Mouse (Mus musculus) erythroid progenitor cell, adult 5-6 weeks (primary cell): ENCODE results near the gene Serpina3i. TPM values are rescaled to one million over a fixed set of nuclear protein-coding genes. Genes with fewer than 3 reads are reported as not detected.

Experiments used
- ATAC-seq: replicated peaks from 2 replicates; pipeline ENCODE4 v1.8.0; 2016; ENCODE audit warnings: moderate number of reproducible peaks, mild to moderate bottlenecking, moderate TSS enrichment, inconsistent platforms; ENCODE audit not compliant: poor library complexity, low FRiP score, severe bottlenecking
- total RNA-seq, 2 experiments: library from RNA; stranded (forward) in 1 of 2; stranded (reverse) in 1 of 2; fragments of 150-400 nt in 1 of 2; fragments of 186-747, 209-891 nt in 1 of 2; gene quantifications; 2 replicates each; pipeline versions ENCODE4 v1.2.3 to v1.2.4; 2015 to 2017; ENCODE audit warnings: low replicate concordance in 2 of 2

The Serpina3i gene
- total RNA-seq, 2 experiments from 2014 or later = not detected

DNA sequence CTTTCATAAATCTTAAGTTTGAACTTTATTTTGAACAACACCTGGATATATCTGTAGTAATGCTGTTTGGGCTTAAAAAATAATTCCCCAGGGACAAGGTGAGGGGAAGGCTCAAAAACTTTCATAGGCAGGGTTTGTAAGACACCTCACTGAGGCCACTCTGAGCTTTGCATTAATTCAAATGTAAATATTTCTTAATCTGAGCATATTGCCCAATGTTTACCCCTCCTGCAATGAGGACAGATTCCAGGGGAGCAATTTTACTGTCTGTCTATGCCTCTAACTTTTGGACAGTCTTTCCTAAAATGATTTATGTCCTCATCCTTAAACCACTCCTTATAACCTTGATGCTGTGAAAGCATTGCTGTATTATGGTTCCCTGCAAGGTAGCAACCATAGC, 25.4 kb downstream of the Serpina3i start:
- ATAC-seq = no peak

DNA sequence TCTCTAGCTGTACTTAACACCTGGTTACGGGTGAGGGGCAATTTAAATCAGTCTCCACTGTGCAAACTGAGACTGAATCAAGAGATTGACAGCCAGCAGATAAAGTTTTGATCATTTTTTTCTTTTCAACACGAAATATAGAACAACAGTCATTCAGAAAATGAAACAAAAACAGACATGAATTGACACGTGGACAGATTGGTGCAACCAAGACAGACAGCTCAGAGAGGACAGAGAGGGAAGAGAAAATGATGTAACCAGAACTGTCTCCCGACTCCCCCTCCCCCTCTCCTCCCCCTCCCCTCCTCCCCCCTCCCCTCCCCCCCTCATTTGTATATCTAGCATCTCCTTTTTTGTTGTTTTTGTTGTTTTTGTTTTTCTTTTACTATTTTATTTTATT, 26.9 kb downstream of the Serpina3i start:
- ATAC-seq = no peak

DNA sequence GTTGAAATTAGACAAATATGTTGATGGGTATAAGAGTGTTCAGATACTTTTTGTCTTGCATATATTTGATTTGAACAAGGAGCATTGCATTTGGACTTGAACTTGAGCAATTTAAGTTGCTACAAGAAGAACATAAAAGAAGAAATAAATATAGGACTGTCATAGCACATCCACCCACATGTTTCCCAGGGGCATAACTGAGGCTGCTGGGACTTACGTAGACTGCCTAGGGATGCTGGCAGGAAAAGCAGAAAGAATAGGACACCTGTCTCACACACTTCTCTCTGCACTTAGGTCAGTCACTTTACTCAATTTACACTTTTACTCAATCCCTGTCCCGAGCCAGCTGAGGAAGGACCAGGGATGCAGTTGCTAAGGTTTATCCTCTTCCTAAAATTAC, 31.0 kb downstream of the Serpina3i start:
- ATAC-seq = no peak

DNA sequence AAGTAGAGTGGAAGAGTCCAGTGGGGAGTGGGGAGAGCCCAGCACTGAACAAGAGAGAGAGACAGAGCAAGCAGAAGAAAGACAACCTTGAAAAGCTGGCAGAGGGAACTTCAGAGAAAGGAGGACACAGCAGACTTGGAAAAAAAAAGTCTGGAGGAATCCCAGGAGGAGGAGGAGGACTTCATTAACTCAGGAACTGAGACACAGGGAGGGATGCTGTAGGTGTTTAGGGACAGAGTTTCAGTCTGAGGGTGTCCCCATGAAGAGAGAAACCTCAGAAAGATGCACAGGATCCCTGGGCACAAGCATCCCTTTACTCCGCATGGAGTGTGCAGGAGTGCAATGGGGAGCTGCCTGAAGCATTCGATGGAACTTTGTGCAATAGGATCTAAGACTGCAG, 35.1 kb downstream of the Serpina3i start:
- no peak for ATAC-seq

DNA sequence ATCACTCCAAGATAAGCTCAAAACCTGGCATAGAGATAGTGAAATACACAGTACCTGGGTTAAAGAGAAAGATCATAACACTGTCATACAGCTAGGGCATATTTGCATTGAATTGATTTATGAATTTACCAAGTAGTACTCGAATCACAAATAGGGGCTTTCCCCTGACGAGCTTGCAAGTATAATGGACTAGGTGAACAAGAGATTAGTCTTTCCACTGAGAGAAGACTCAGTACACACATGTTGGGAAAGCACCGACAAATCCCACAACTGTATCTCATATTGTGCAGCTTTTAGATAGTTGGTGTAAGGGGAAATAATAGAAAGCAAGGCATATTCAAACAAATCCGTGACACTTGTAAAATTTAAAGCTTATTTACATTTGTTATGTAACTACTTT, 43.1 kb downstream of the Serpina3i start:
- ATAC-seq = no peak

DNA sequence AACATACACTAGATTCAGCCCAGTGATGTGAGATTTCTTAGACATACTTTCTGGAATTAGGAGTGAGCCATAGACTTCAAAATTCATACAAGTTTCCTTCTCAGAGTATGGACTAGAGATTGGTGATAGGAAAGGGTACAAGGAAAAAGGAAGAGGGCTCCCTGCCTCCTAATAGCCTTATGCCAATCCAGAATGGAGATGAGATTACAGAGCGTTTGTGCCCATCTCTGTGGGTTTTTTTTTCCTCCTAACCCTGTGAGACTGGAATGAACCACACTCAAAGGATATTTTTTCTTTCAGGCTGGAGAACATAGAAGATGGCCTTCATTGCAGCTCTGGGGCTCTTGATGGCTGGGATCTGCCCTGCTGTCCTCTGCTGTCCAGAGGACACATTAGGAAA, 51.3 kb downstream of the Serpina3i start, which contains the start of gene Serpina3j:
TSS of gene Serpina3j (plus strand) at position 301 of the 400 bp plus-strand sequence.
- ATAC-seq = no peak

Other genes with a start within 250 kb of the Serpina3i start
- not detected in 2 replicates for gene Serpina9, start 249.4 kb upstream of the Serpina3i start, total RNA-seq (2015; ENCODE audit: low replicate concordance)
- gene Serpina9, start 249.4 kb upstream of the Serpina3i start, total RNA-seq (2017; ENCODE audit: low replicate concordance) = not detected in 2 replicates
- gene Serpina12, start 218.7 kb upstream of the Serpina3i start, total RNA-seq (2015; ENCODE audit: low replicate concordance) = not detected in 2 replicates
- not detected in 2 replicates for gene Serpina12, start 218.7 kb upstream of the Serpina3i start, total RNA-seq (2017; ENCODE audit: low replicate concordance)
- not detected in 2 replicates for gene Serpina5, start 162.0 kb upstream of the Serpina3i start, total RNA-seq (2015; ENCODE audit: low replicate concordance)
- not detected in 2 replicates for gene Serpina5, start 162.0 kb upstream of the Serpina3i start, total RNA-seq (2017; ENCODE audit: low replicate concordance)
- gene Serpina3a, start 150.4 kb upstream of the Serpina3i start, total RNA-seq (2015; ENCODE audit: low replicate concordance) = not detected in 2 replicates
- not detected in 2 replicates for gene Serpina3a, start 150.4 kb upstream of the Serpina3i start, total RNA-seq (2017; ENCODE audit: low replicate concordance)
- gene Serpina3b, start 135.1 kb upstream of the Serpina3i start, total RNA-seq (2015; ENCODE audit: low replicate concordance) = not detected in 2 replicates
- gene Serpina3b, start 135.1 kb upstream of the Serpina3i start, total RNA-seq (2017; ENCODE audit: low replicate concordance) = not detected in 2 replicates
- not detected in 2 replicates for gene Serpina3c, start 109.3 kb upstream of the Serpina3i start, total RNA-seq (2015; ENCODE audit: low replicate concordance)
- gene Serpina3c, start 109.3 kb upstream of the Serpina3i start, total RNA-seq (2017; ENCODE audit: low replicate concordance) = not detected in 2 replicates
- gene Serpina3f, start 48.6 kb upstream of the Serpina3i start, total RNA-seq (2015; ENCODE audit: low replicate concordance) = 10.8 TPM in 1 of 2 replicates, not detected in the other
- gene Serpina3f, start 48.6 kb upstream of the Serpina3i start, total RNA-seq (2017; ENCODE audit: low replicate concordance) = 1.2 and 1.3 TPM in 2 replicates
- gene Serpina3g, start 26.9 kb upstream of the Serpina3i start, total RNA-seq (2015; ENCODE audit: low replicate concordance) = 4.7 TPM in 1 of 2 replicates, not detected in the other
- 2.6 and 3.3 TPM in 2 replicates for gene Serpina3g, start 26.9 kb upstream of the Serpina3i start, total RNA-seq (2017; ENCODE audit: low replicate concordance)
- gene Serpina3j, start 51.4 kb downstream of the Serpina3i start, total RNA-seq (2015; ENCODE audit: low replicate concordance) = not detected in 2 replicates
- not detected in 2 replicates for gene Serpina3j, start 51.4 kb downstream of the Serpina3i start, total RNA-seq (2017; ENCODE audit: low replicate concordance)
- gene Serpina3k, start 75.4 kb downstream of the Serpina3i start, total RNA-seq (2015; ENCODE audit: low replicate concordance) = not detected in 2 replicates
- gene Serpina3k, start 75.4 kb downstream of the Serpina3i start, total RNA-seq (2017; ENCODE audit: low replicate concordance) = not detected in 2 replicates
- not detected in 2 replicates for gene Serpina3m, start 75.4 kb downstream of the Serpina3i start, total RNA-seq (2015; ENCODE audit: low replicate concordance)
- not detected in 2 replicates for gene Serpina3m, start 75.4 kb downstream of the Serpina3i start, total RNA-seq (2017; ENCODE audit: low replicate concordance)
- gene Serpina3n, start 143.6 kb downstream of the Serpina3i start, total RNA-seq (2015; ENCODE audit: low replicate concordance) = not detected in 2 replicates
- gene Serpina3n, start 143.6 kb downstream of the Serpina3i start, total RNA-seq (2017; ENCODE audit: low replicate concordance) = 0.90 TPM in 1 of 2 replicates, not detected in the other
- gene Gsc, start 210.2 kb downstream of the Serpina3i start, total RNA-seq (2015; ENCODE audit: low replicate concordance) = not detected in 2 replicates
- gene Gsc, start 210.2 kb downstream of the Serpina3i start, total RNA-seq (2017; ENCODE audit: low replicate concordance) = not detected in 2 replicates